Mouse (Mus musculus) ES-E14 (cell line): Measurements from ENCODE around the gene Igf2bp3. TPM values are rescaled to one million over a fixed set of nuclear protein-coding genes. Genes with fewer than 3 reads are reported as not detected.

Experiments used
- DNase-seq: peaks from one replicate; pipeline ENCODE4 v3.0.0-alpha.2; 2013; ENCODE audit warnings: low read depth, low spot score
- H3K27ac ChIP-seq: 2 replicates; pipeline ENCODE4 v1.5.1; 2012; ENCODE audit warnings: low read depth, mild to moderate bottlenecking, low read length, moderate library complexity, mixed read lengths; ENCODE audit not compliant: poor library complexity, insufficient read depth, severe bottlenecking
- H3K36me3 ChIP-seq: 2 replicates; pipeline ENCODE4 v1.6.1; 2012; ENCODE audit warnings: mild to moderate bottlenecking, low read length, moderate library complexity, mixed read lengths; ENCODE audit not compliant: control insufficient read depth, poor library complexity, insufficient read depth, severe bottlenecking
- H3K4me1 ChIP-seq, 2 experiments: fragments of 150-350 bp in 1 of 2; sonication (generic) in 1 of 2; 2 replicates each; pipeline ENCODE4 v1.6.1; 2012; ENCODE audit warnings: low read length in 2 of 2, mild to moderate bottlenecking in 1 of 2, mixed read lengths in 1 of 2; ENCODE audit not compliant: control insufficient read depth in 2 of 2, insufficient read depth in 2 of 2, poor library complexity in 1 of 2
- H3K4me3 ChIP-seq, 2 experiments: fragments of 150-350 bp in 1 of 2; sonication (generic) in 1 of 2; 2 replicates each; pipeline ENCODE4 v1.5.1; 2012; ENCODE audit warnings: low read length in 2 of 2, low read depth in 1 of 2, mild to moderate bottlenecking in 1 of 2, mixed read lengths in 1 of 2; ENCODE audit not compliant: insufficient read depth in 1 of 2, poor library complexity in 1 of 2, severe bottlenecking in 1 of 2
- H3K9ac ChIP-seq: 2 replicates; pipeline ENCODE4 v1.6.1; 2012; ENCODE audit warnings: low read depth, mild to moderate bottlenecking, low read length, mixed read lengths; ENCODE audit not compliant: poor library complexity, insufficient read depth, severe bottlenecking
- H3K9me3 ChIP-seq: fragments of 150-350 bp; sonication (generic); 2 replicates; pipeline ENCODE4 v1.6.1; 2012; ENCODE audit warnings: low read depth, mild to moderate bottlenecking, low read length; ENCODE audit not compliant: control insufficient read depth, insufficient read depth
- CHD2 ChIP-seq: IDR thresholded peaks from 2 replicates; pipeline ENCODE4 v1.6.1; 2014; ENCODE audit warnings: mild to moderate bottlenecking, low read depth, low read length, inconsistent platforms
- HCFC1 ChIP-seq: IDR thresholded peaks from 2 replicates; pipeline ENCODE4 v1.6.1; 2012; ENCODE audit warnings: low read length, inconsistent platforms, borderline replicate concordance; ENCODE audit not compliant: insufficient read depth
- MAFK ChIP-seq: IDR thresholded peaks from 2 replicates; pipeline ENCODE4 v1.6.1; 2014; ENCODE audit warnings: mild to moderate bottlenecking, low read depth, low read length, inconsistent platforms; ENCODE audit not compliant: insufficient read depth
- ZC3H11A ChIP-seq: IDR thresholded peaks from 2 replicates; pipeline ENCODE4 v1.6.1; 2012; ENCODE audit warnings: low read depth, mild to moderate bottlenecking, inconsistent platforms, low read length, borderline replicate concordance
- ZNF384 ChIP-seq: IDR thresholded peaks from 2 replicates; pipeline ENCODE4 v1.6.1; 2012; ENCODE audit warnings: low read depth, low read length, inconsistent platforms
- in situ Hi-C, 2 experiments: fragments of 600-800 bp; cut with MboI; formaldehyde crosslinking; loops; one replicate each; pipeline ENCODE4 v1.15.1; 2025; ENCODE audit warnings: low sequenced_read_pairs in 2 of 2, inconsistent platforms in 1 of 2; ENCODE audit not compliant: unreplicated experiment in 2 of 2
- total RNA-seq: library from RNA; depleted of rRNA; stranded (reverse); fragments of 300-350 nt; gene quantifications from 2 replicates; pipeline ENCODE4 v1.2.3, GENCODE M21; 2012

Gene Igf2bp3
- total RNA-seq, 1 experiment: 32.8 TPM

DNA sequence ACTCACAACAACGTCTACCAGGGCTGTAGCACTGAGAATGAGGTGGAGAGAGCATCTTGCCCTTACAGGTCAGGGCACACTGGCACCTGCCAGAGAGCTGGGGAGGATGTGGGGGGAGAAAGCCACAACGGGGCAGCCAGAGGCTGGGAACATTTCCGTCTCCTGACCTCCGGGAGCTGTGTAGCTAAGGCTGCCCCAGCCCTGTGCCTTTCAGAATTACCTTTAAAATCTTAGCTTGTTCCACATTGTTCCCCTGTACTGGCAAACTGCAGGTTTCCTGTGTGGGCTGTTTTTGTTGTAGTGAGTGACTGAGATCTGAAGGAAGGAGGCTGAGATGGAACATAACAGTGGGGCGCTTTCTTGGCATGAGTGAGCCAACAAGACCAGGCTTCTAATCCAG lies 162.6 kb downstream of the Igf2bp3 start:
- no peak for DNase-seq
- Histone ChIP-seq H3K27ac (no peak overlapping the region), H3K36me3 (no peaks in the 10 kb centered on the region), H3K4me1 (peaks cover 1 to 3% of the 10 kb centered on the region in 2 experiments; a peak in 1 of 4 replicates), H3K4me3 (no peak overlapping the region), H3K9me3 (no peaks in the 10 kb centered on the region), H3K9ac (no peak overlapping the region)
- TF ChIP-seq ZC3H11A (no peak), HCFC1 (no peak), CHD2 (no peak), ZNF384 (no peak), MAFK (no peak)
- in situ Hi-C loops: no loop called here

DNA sequence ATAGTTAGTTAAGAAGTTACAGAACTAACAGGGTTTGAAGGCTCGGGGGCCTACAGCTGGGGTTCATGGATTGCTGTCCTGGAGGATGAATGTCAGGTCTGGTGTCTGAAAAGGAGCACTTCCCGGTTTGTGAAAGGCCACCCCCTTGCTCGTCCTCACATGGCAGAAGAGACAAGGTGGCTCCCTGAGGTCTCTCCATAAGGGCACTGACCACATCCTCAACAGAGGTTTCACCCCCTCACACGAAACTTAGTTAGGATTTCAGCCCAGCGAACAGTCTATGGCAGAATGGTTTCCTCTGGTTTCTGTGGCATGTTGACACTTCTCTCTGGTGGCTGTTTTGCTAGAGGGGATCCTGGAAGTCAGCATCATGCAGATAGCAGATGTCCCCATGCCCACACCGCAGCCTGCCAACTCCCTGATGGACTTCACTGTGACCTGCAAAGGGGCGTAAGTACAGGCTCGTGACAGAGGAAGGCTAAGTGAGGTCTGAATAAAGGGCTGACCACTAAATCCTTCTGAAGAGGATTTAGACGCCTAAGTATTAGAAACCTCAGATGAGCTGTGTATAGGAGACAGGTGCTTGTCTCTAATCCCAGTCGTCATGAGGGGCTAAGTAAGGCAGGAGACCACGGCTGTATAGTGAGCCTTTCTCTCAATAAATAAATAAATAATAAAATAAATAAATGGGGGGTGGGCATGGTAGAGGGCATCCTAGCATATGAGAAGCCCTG lies 163.9 kb downstream of the Igf2bp3 start:
- no peak overlapping the region for H3K27ac ChIP-seq
- no peak overlapping the region for H3K9ac ChIP-seq
- DNase-seq: no peak
- H3K9me3 ChIP-seq: no peaks in the 10 kb centered on the region
- H3K36me3 ChIP-seq: no peaks in the 10 kb centered on the region
- H3K4me1 ChIP-seq: peaks cover 1 to 3% of the 10 kb centered on the region in 2 experiments; a peak in 1 of 4 replicates
- in situ Hi-C loops: no loop called here
- no peak for TF ChIP-seq ZNF384
- TF ChIP-seq HCFC1: no peak
- no peak overlapping the region for H3K4me3 ChIP-seq

DNA sequence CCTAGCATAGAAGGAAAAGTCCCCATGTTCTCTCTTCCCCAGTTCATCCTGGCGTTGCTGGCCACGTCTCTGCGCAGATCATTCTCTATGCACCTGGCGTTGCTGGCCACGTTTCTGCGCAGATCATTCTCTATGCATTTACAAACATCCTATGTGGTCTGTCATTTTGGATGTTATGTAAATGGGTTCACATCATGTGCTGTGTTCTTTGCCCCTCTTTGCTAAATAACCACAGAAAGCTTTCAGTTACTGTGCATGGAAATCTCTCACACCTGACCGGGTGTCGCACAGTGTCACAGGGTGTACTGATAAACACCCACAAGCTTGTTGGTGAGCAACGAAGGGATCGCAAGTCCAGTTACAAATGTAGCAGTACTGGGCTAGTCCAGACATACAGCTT lies 166.4 kb downstream of the Igf2bp3 start:
- no peaks in the 10 kb centered on the region for H3K9me3 ChIP-seq
- no peak for DNase-seq
- H3K9ac ChIP-seq: no peak overlapping the region
- H3K36me3 ChIP-seq: no peaks in the 10 kb centered on the region
- 0 out of 4 replicates have a peak, but pooled peaks cover 0 to 1% of the 10 kb centered on the region in 2 experiments for H3K4me1 ChIP-seq
- H3K27ac ChIP-seq: no peak overlapping the region
- H3K4me3 ChIP-seq: no peak overlapping the region
- in situ Hi-C loops: loop anchor here in 1 of 2 experiments (25.0 kb wide), 1 partner anchor 314 kb away; the partner anchor contains the start of gene Fam221a
- TF ChIP-seq ZC3H11A (no peak), CHD2 (no peak), ZNF384 (no peak)

DNA sequence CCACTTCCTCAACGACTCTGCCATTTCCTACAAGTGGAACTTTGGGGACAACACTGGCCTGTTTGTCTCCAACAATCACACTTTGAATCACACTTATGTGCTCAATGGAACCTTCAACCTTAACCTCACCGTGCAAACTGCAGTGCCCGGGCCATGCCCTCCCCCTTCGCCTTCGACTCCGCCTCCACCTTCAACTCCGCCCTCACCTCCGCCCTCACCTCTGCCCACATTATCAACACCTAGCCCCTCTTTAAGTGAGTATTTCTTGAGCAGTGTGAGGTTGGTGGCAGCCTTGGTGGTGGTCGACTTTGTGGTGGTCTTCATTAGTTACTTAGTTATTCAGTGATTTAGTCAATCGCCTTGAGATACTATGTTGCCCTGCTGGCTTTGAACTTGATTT lies 166.9 kb downstream of the Igf2bp3 start:
- no peak overlapping the region for H3K27ac ChIP-seq
- no peak for DNase-seq
- TF ChIP-seq ZNF384 (no peak), ZC3H11A (no peak), HCFC1 (no peak), CHD2 (no peak), MAFK (no peak)
- H3K4me1 ChIP-seq: 0 out of 4 replicates have a peak, but pooled peaks cover 0 to 1% of the 10 kb centered on the region in 2 experiments
- H3K9me3 ChIP-seq: no peaks in the 10 kb centered on the region
- no peaks in the 10 kb centered on the region for H3K36me3 ChIP-seq
- in situ Hi-C loops: loop anchor here in 1 of 2 experiments (25.0 kb wide), 1 partner anchor 314 kb away; the partner anchor contains the start of gene Fam221a
- H3K4me3 ChIP-seq: no peak overlapping the region
- no peak overlapping the region for H3K9ac ChIP-seq

DNA sequence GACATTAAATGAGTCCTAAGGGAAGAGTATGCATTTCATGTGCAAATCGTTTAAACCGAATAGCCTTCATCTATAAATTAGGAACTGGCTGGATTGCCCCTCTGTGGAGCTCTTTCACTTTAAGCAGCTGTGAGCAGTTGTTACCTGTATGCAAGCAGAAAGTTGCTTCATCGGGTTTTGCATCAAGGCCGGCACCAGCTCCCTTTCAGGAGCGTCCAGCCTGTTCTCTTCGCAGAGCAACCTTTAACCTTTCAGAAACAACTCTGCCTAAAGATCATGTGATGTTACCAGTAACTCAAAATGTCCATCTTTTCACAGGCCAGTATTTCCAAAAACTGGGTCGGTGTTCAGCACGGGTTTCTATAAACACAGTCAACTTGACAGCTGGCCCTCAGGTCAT lies 167.8 kb downstream of the Igf2bp3 start:
- H3K9me3 ChIP-seq: no peaks in the 10 kb centered on the region
- 0 out of 4 replicates have a peak, but pooled peaks cover 0 to 1% of the 10 kb centered on the region in 2 experiments for H3K4me1 ChIP-seq
- H3K4me3 ChIP-seq: no peak overlapping the region
- no peak for DNase-seq
- TF ChIP-seq HCFC1 (no peak), ZNF384 (no peak)
- H3K9ac ChIP-seq: no peak overlapping the region
- in situ Hi-C loops: loop anchor here in 1 of 2 experiments (25.0 kb wide), 1 partner anchor 315 kb away; the partner anchor contains the start of gene Fam221a
- H3K27ac ChIP-seq: no peak overlapping the region
- no peaks in the 10 kb centered on the region for H3K36me3 ChIP-seq
